Mouse (Mus musculus) kidney, postnatal 10 days (tissue): ENCODE results near the gene Tor1aip2.

ENCODE experiments used
- DNase-seq: peaks from one replicate; pipeline ENCODE4 v3.0.0; 2021; ENCODE audit warnings: mixed read lengths

Tor1aip2 gene

DNA sequence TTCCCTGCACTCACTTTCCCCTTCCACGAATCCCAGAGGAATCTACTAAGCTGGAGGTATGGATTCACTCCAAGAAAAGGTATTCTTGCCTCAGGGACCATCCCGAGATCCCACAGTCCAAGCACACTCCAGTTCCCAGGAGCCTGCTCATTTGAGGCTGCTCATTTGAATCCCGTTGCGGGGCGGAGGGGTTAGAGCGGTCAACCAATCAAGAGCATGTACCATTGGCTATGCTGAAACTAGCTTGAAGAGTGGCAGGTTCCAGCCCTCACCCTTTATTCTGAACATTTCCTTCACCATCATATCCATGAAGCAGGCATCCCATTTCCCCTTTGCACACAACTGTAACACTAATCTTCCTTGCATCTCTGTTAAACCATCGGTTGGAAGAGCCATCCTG, 76.9 kb downstream of the Tor1aip2 start:
- no peak for DNase-seq

DNA sequence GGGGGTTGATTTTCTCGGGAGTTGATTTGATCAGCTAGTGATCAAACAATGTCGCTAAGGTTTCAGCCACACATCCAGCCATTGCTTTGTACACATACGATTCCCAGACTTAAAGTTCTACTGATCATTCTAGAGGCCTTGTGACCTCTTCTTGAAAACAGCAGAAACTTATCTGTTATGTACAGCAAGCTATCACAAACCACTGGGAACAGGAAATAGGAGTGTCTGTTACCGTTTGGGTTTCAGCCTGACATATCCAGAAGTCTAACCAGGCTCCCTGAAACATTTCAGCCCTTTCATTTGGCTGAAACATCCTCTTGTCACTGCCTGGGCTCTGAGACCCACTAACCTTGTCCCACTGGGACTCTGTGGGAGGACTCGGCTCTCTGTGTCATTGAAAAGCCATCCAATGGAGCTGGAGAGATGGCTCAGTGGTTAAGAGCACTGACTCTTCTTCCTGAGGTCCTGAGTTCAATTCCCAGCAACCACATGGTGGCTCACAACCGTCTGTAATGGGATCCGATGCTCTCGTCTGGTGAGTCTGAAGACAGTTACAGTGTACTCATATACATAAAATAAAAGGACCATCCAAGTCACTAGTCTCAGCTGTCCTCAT, 78.8 kb downstream of the Tor1aip2 start:
- no peak for DNase-seq

DNA sequence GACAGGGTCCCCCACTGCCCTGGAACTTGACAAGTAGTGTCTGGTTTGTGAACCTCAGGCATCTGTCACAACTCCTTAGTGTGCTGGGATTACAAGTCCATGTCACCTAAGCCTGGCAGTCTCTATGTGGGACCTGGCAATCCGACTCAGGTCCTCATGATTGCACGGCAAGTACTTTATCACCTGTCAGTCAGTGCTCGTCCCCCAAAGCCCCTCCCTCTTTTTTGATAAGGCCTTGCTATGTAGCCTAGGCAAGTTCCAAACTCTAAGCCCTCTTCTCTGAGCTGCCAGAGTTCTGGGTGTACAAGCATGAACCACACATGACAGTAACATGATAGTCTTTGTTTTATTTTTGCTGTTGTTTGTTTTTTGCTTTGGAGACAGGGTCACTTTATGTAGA, 81.6 kb downstream of the Tor1aip2 start:
- DNase-seq = no peak
